21 mouse cellular contexts compared by ENCODE assay signal in genomic region chr12:33046434-33046833, GRCm38 (mm10). TPM values are rescaled to one million over a fixed set of nuclear protein-coding genes. Genes with fewer than 3 reads are reported as not detected.
A peak's percentile ranks its signal among the peaks of the same experiment; 100 is the strongest.
DNase-seq lines count a peak whose midpoint lies in the region; ATAC-seq and TF ChIP-seq lines count a peak whose summit lies in the region.
"Had no signal": no experiment of that assay in that cellular context is flagged by ENCODE, and none has a peak within 500 bp of the region (broad histone marks: within the 10 kb centered on the region; RNA-seq: fewer than 3 reads in every experiment).

No protein-coding gene starts in this region.

- DNase-seq in forebrain, embryonic 10.5 days (ENCODE audit: extremely low spot score, low spot score): no peak
- DNase-seq in liver, adult 2 months (ENCODE audit: extremely low read depth, low read depth, low spot score): peak; percentile 9
- no peak for DNase-seq in forebrain, embryonic 14.5 days (ENCODE audit: low spot score)
- no peak for DNase-seq in spleen, postnatal 14 days (ENCODE audit: low spot score in 2 of 2)
- DNase-seq in spleen, postnatal 4 days (ENCODE audit: low spot score in 2 of 2): no peak
- DNase-seq: cerebellum, adult 2 months; kidney, adult 18-20 months; thymus, postnatal 25 days had no signal

- 78% methylated on average over 7 of the region's 7 CpGs for WGBS in forebrain, embryonic 12.5 days
- WGBS in forebrain, embryonic 10.5 days: 79% methylated on average over 7 of the region's 7 CpGs
- 74% methylated on average over 7 of the region's 7 CpGs for WGBS in liver, adult 2 months
- 80% methylated on average over 7 of the region's 7 CpGs for WGBS in liver, embryonic 12.5 days (ENCODE audit: insufficient replicate concordance)
- 55% methylated on average over 7 of the region's 7 CpGs for WGBS in forebrain, embryonic 14.5 days
- 69% methylated on average over 7 of the region's 7 CpGs for WGBS in midbrain, embryonic 16.5 days

- H3K36me3 ChIP-seq in forebrain, embryonic 12.5 days (replicated peaks): no peaks in the 10 kb centered on the region
- H3K36me3 ChIP-seq in forebrain, embryonic 10.5 days (replicated peaks): no peaks in the 10 kb centered on the region
- no peaks in the 10 kb centered on the region for H3K36me3 ChIP-seq in liver, adult 2 months (ENCODE audit: control insufficient read depth, insufficient read depth, low read length)
- H3K36me3 ChIP-seq in liver, embryonic 12.5 days: no peaks in the 10 kb centered on the region
- no peaks in the 10 kb centered on the region for H3K36me3 ChIP-seq in forebrain, embryonic 14.5 days (ENCODE audit: control insufficient read depth, insufficient read depth, low read length)
- H3K36me3 ChIP-seq in midbrain, embryonic 16.5 days (ENCODE audit: control insufficient read depth, insufficient read depth, low read length): no peaks in the 10 kb centered on the region
- H3K36me3 ChIP-seq: embryonic facial prominence, embryonic 13.5 days; heart, embryonic 15.5 days; limb, embryonic 12.5 days; liver, embryonic 15.5 days had no signal

- H3K27me3 ChIP-seq in forebrain, embryonic 12.5 days: peaks cover 34% of the 10 kb centered on the region
- no peaks in the 10 kb centered on the region for H3K27me3 ChIP-seq in forebrain, embryonic 10.5 days (ENCODE audit: poor library complexity, severe bottlenecking)
- no peaks in the 10 kb centered on the region for H3K27me3 ChIP-seq in liver, adult 2 months (ENCODE audit: control insufficient read depth, insufficient read depth, low read length)
- H3K27me3 ChIP-seq in liver, embryonic 12.5 days (replicated peaks): peaks cover 3% of the 10 kb centered on the region; the same call in 1 of the 2 replicates
- no peaks in the 10 kb centered on the region for H3K27me3 ChIP-seq in forebrain, embryonic 14.5 days (replicated peaks; ENCODE audit: control insufficient read depth, insufficient read depth, low read length)
- H3K27me3 ChIP-seq in midbrain, embryonic 16.5 days (ENCODE audit: control insufficient read depth, insufficient read depth, low read depth, low read length): no peaks in the 10 kb centered on the region
- H3K27me3 ChIP-seq: embryonic facial prominence, embryonic 13.5 days; heart, embryonic 15.5 days; limb, embryonic 12.5 days; liver, embryonic 15.5 days; Patski had no signal

- no peak for TF ChIP-seq CTCF in liver, adult 2 months (IDR thresholded peaks at IDR 0.05; ENCODE audit: low read depth, low read length)

- TF ChIP-seq POLR2A in liver, adult 2 months (IDR thresholded peaks at IDR 0.05; ENCODE audit: extremely low read depth, insufficient read depth, low read length): no peak

- no peak overlapping the region for H3K9ac ChIP-seq in forebrain, embryonic 12.5 days
- no peak overlapping the region for H3K9ac ChIP-seq in liver, adult 2 months (ENCODE audit: low read depth, low read length)
- H3K9ac ChIP-seq in liver, embryonic 12.5 days: no peak overlapping the region
- no peak overlapping the region for H3K9ac ChIP-seq in forebrain, embryonic 14.5 days (ENCODE audit: low read length)
- H3K9ac ChIP-seq in midbrain, embryonic 16.5 days (ENCODE audit: low read depth, low read length): no peak overlapping the region
- H3K9ac ChIP-seq: embryonic facial prominence, embryonic 13.5 days; limb, embryonic 12.5 days; liver, embryonic 15.5 days had no signal

- peak overlapping the region; percentile 30; the same call in 1 of the 2 replicates for H3K4me2 ChIP-seq in forebrain, embryonic 12.5 days
- H3K4me2 ChIP-seq in liver, embryonic 12.5 days: no peak overlapping the region
- H3K4me2 ChIP-seq in forebrain, embryonic 14.5 days (ENCODE audit: low read length): no peak overlapping the region
- H3K4me2 ChIP-seq in midbrain, embryonic 16.5 days (ENCODE audit: low read length): no peak overlapping the region
- H3K4me2 ChIP-seq: limb, embryonic 12.5 days; liver, embryonic 15.5 days had no signal

- H3K27ac ChIP-seq in forebrain, embryonic 12.5 days: no peak overlapping the region
- no peak overlapping the region for H3K27ac ChIP-seq in forebrain, embryonic 10.5 days
- no peak overlapping the region for H3K27ac ChIP-seq in liver, adult 2 months (replicated peaks; ENCODE audit: insufficient read depth, low read depth, low read length)
- H3K27ac ChIP-seq in liver, embryonic 12.5 days: no peak overlapping the region
- H3K27ac ChIP-seq in forebrain, embryonic 14.5 days (ENCODE audit: low read depth, low read length): no peak overlapping the region
- no peak overlapping the region for H3K27ac ChIP-seq in midbrain, embryonic 16.5 days (ENCODE audit: low read length)
- H3K27ac ChIP-seq: embryonic facial prominence, embryonic 13.5 days; heart, embryonic 15.5 days; limb, embryonic 12.5 days; liver, embryonic 15.5 days; stomach, postnatal 0 days had no signal

- peaks cover 19% of the 10 kb centered on the region for H3K4me1 ChIP-seq in forebrain, embryonic 12.5 days
- peaks cover 20% of the 10 kb centered on the region for H3K4me1 ChIP-seq in forebrain, embryonic 10.5 days
- no peaks in the 10 kb centered on the region for H3K4me1 ChIP-seq in liver, adult 2 months (ENCODE audit: control insufficient read depth, insufficient read depth, low read length)
- 0 out of 2 replicates have a peak, but pooled peaks cover 6% of the 10 kb centered on the region for H3K4me1 ChIP-seq in liver, embryonic 12.5 days
- H3K4me1 ChIP-seq in forebrain, embryonic 14.5 days (ENCODE audit: control insufficient read depth, insufficient read depth, low read length): peaks cover 16% of the 10 kb centered on the region
- peaks cover 11% of the 10 kb centered on the region for H3K4me1 ChIP-seq in midbrain, embryonic 16.5 days (ENCODE audit: control insufficient read depth, insufficient read depth, low read length)

- ATAC-seq in forebrain, embryonic 12.5 days (ENCODE audit: low FRiP score): no peak
- ATAC-seq in liver, embryonic 12.5 days: no peak
- peak; percentile 36; the same call in 1 of the 2 replicates for ATAC-seq in forebrain, embryonic 14.5 days
- ATAC-seq in midbrain, embryonic 16.5 days: peak; percentile 16; the same call in 1 of the 2 replicates
- ATAC-seq: activated CD4-positive, CD25-positive, alpha-beta regulatory T cell, adult 4 months; Patski had no signal

- H3K4me3 ChIP-seq in forebrain, embryonic 12.5 days (replicated peaks): no peak overlapping the region
- no peak overlapping the region for H3K4me3 ChIP-seq in forebrain, embryonic 10.5 days
- no peak overlapping the region for H3K4me3 ChIP-seq in liver, adult 2 months (ENCODE audit: insufficient read depth, low read depth, low read length)
- H3K4me3 ChIP-seq in liver, embryonic 12.5 days: no peak overlapping the region
- H3K4me3 ChIP-seq in forebrain, embryonic 14.5 days (ENCODE audit: low read depth, low read length): no peak overlapping the region
- H3K4me3 ChIP-seq in midbrain, embryonic 16.5 days (ENCODE audit: low read depth, low read length): no peak overlapping the region
- H3K4me3 ChIP-seq: embryonic facial prominence, embryonic 13.5 days; heart, embryonic 15.5 days; limb, embryonic 12.5 days; liver, embryonic 15.5 days had no signal

- H3K9me3 ChIP-seq in forebrain, embryonic 12.5 days: no peaks in the 10 kb centered on the region
- H3K9me3 ChIP-seq in forebrain, embryonic 10.5 days: no peaks in the 10 kb centered on the region
- no peaks in the 10 kb centered on the region for H3K9me3 ChIP-seq in liver, embryonic 12.5 days (replicated peaks)
- H3K9me3 ChIP-seq in forebrain, embryonic 14.5 days (replicated peaks; ENCODE audit: control insufficient read depth, low read length): no peaks in the 10 kb centered on the region
- no peaks in the 10 kb centered on the region for H3K9me3 ChIP-seq in midbrain, embryonic 16.5 days (replicated peaks; ENCODE audit: control insufficient read depth, low read length, poor library complexity, severe bottlenecking)
- H3K9me3 ChIP-seq: embryonic facial prominence, embryonic 13.5 days; heart, embryonic 15.5 days; limb, embryonic 12.5 days; liver, embryonic 15.5 days had no signal

- H3K79me2 ChIP-seq in liver, adult 2 months (ENCODE audit: control insufficient read depth, insufficient read depth, low read length): no peaks in the 10 kb centered on the region

RNA-seq across cellular contexts. Expression of gene Cdhr3, which starts 46.2 kb away (rescaled TPM):
- polyA plus RNA-seq in forebrain, embryonic 12.5 days (2016; fragmentation: Nextera tagmentation; extraction: Ambion mirVana): 0.13 and 0.18 TPM in 2 replicates
- not detected in 2 replicates for polyA plus RNA-seq in forebrain, embryonic 10.5 days (2016; fragmentation: Nextera tagmentation; extraction: Ambion mirVana)
- not detected in 2 replicates for total RNA-seq in liver, adult 2 months (2014; rRNA removed)
- not detected in 2 replicates for polyA plus RNA-seq in liver, adult 2 months (2012; rRNA removed)
- polyA plus RNA-seq in liver, embryonic 12.5 days (2016; fragmentation: Nextera tagmentation; extraction: Ambion mirVana): not detected in 2 replicates
- 0.08 and 0.16 TPM in 2 replicates for polyA plus RNA-seq in forebrain, embryonic 14.5 days (2014; fragmentation: Nextera tagmentation; extraction: Ambion mirVana)
- 0.51 and 0.56 TPM in 2 replicates for polyA plus RNA-seq in midbrain, embryonic 16.5 days (2015; fragmentation: Nextera tagmentation; extraction: Ambion mirVana)
- total RNA-seq: hematopoietic stem cell, adult 5-6 weeks; megakaryocyte, adult 5-6 weeks had no signal
- polyA plus RNA-seq: C2C12; embryonic facial prominence, embryonic 13.5 days; limb, embryonic 12.5 days; Patski had no signal

Comparison
In these comparisons a context has a peak if more than half of its experiments do, and no peak if none do; other contexts are left out.
1. ATAC-seq: peak in forebrain, embryonic 14.5 days (single experiment) and midbrain, embryonic 16.5 days (single experiment); none in forebrain, embryonic 12.5 days (single experiment) and liver, embryonic 12.5 days (single experiment).